Mouse (Mus musculus) adrenal gland, postnatal 4 days (tissue): ENCODE measurements around the gene Acsbg2. TPM values are rescaled to one million over a fixed set of nuclear protein-coding genes. Genes with fewer than 3 reads are reported as not detected.
"Not testable (repeated sequence)": the region's sequence is repeated elsewhere in the genome, so short reads cannot be mapped to it uniquely, and the experiment has no call there.

Source experiments
- DNase-seq, 2 experiments: peaks; one replicate each; pipeline ENCODE4 v3.0.0; 2021 to 2022; ENCODE audit warnings: low spot score in 2 of 2, mixed read lengths in 2 of 2
- long read RNA-seq, 2 experiments: library from polyadenylated mRNA; stranded (forward); transcript quantifications; one replicate each; pipeline ENCODE4 v2.0.0; 2021
- total RNA-seq, 2 experiments: library from RNA; stranded (reverse); gene quantifications; 2 replicates each; pipeline ENCODE4 v1.2.3; 2021

Gene Acsbg2
- total RNA-seq = under 1 TPM in 1 of 2 experiments, not detected in 1; 0.25 TPM
- long read RNA-seq, experiment 1 = 0 reads
- long read RNA-seq, experiment 2 = 0 reads

GRCm38 (mm10) chr17:56874237-56874636 lies at the start of gene Acsbg2:
Gene Acsbg2, minus strand, starts transcription at chr17:56874447.
- DNase-seq = no peak

GRCm38 (mm10) chr17:56919725-56920124 lies 45.5 kb upstream of the Acsbg2 start:
- DNase-seq = no peak

GRCm38 (mm10) chr17:56917166-56917565 lies 42.9 kb upstream of the Acsbg2 start:
- DNase-seq = no peak

- no peak for DNase-seq
Measured at GRCm38 (mm10) chr17:56913444-56913843, 39.2 kb upstream of the Acsbg2 start.

- no peak for DNase-seq
Measured at GRCm38 (mm10) chr17:56913023-56913422, 38.8 kb upstream of the Acsbg2 start.

GRCm38 (mm10) chr17:56909764-56910163 lies 35.5 kb upstream of the Acsbg2 start:
- not testable (repeated sequence) for DNase-seq

- no peak for DNase-seq
Measured at GRCm38 (mm10) chr17:56907887-56908286, 33.6 kb upstream of the Acsbg2 start.

GRCm38 (mm10) chr17:56907096-56907495 lies 32.8 kb upstream of the Acsbg2 start:
- DNase-seq = no peak

- DNase-seq = no peak
Measured at GRCm38 (mm10) chr17:56906166-56906565, 31.9 kb upstream of the Acsbg2 start.

- DNase-seq = no peak
Measured at GRCm38 (mm10) chr17:56902698-56903097, 28.5 kb upstream of the Acsbg2 start.

- peak in 1 of 2 experiments; percentile 67 for DNase-seq
Measured at GRCm38 (mm10) chr17:56897630-56898195, 23.5 kb upstream of the Acsbg2 start.

- no peak for DNase-seq
Measured at GRCm38 (mm10) chr17:56896513-56897129, 22.4 kb upstream of the Acsbg2 start.

GRCm38 (mm10) chr17:56895368-56895918 lies 21.2 kb upstream of the Acsbg2 start:
- DNase-seq = no peak

GRCm38 (mm10) chr17:56890018-56890417 lies 15.8 kb upstream of the Acsbg2 start:
- no peak for DNase-seq

GRCm38 (mm10) chr17:56888050-56888449 lies 13.8 kb upstream of the Acsbg2 start:
- DNase-seq = no peak

- DNase-seq = no peak
Measured at GRCm38 (mm10) chr17:56884809-56885208, 10.6 kb upstream of the Acsbg2 start.

GRCm38 (mm10) chr17:56884331-56884730 lies 10.1 kb upstream of the Acsbg2 start:
- no peak for DNase-seq

GRCm38 (mm10) chr17:56883612-56884011 lies 9.4 kb upstream of the Acsbg2 start:
- no peak for DNase-seq

GRCm38 (mm10) chr17:56877426-56877825 lies 3.2 kb upstream of the Acsbg2 start:
- no peak for DNase-seq

- no peak for DNase-seq
Measured at GRCm38 (mm10) chr17:56876981-56877380, 2.7 kb upstream of the Acsbg2 start.

- no peak for DNase-seq
Measured at GRCm38 (mm10) chr17:56876465-56876864, 2.2 kb upstream of the Acsbg2 start.

GRCm38 (mm10) chr17:56874936-56875651 lies 847 bp upstream of the Acsbg2 start, which contains the start of gene 1700061G19Rik:
Gene 1700061G19Rik, plus strand, starts transcription at chr17:56875477.
- DNase-seq = no peak
